Mouse (Mus musculus) cerebellum, adult 2 months (tissue): ENCODE measurements around the gene Asxl1. TPM values are rescaled to one million over a fixed set of nuclear protein-coding genes. Genes with fewer than 3 reads are reported as not detected.
A peak's percentile ranks its signal among the peaks of the same experiment; 100 is the strongest.

Experiments used
- DNase-seq, 2 experiments: peaks; one replicate each; pipeline ENCODE4 v3.0.0; 2021
- H3K27ac ChIP-seq: fragments of 200-500 bp; 2 replicates; pipeline ENCODE4 v1.5.1; 2012; ENCODE audit warnings: low read length, control low read depth, inconsistent platforms; ENCODE audit not compliant: insufficient read depth
- H3K27me3 ChIP-seq: fragments of 200-500 bp; 2 replicates; pipeline ENCODE4 v1.6.1; 2012; ENCODE audit warnings: inconsistent platforms, mild to moderate bottlenecking, low read length, moderate library complexity; ENCODE audit not compliant: control insufficient read depth, insufficient read depth
- H3K4me1 ChIP-seq: fragments of 200-500 bp; 2 replicates; pipeline ENCODE4 v1.6.1; 2011; ENCODE audit warnings: low read length; ENCODE audit not compliant: control insufficient read depth, insufficient read depth
- H3K4me3 ChIP-seq: fragments of 200-500 bp; replicated peaks from 2 replicates; pipeline ENCODE3; 2011; ENCODE audit warnings: mild to moderate bottlenecking, low read depth, low read length, control low read depth; ENCODE audit not compliant: insufficient read depth
- CTCF ChIP-seq: fragments of 200-500 bp; IDR thresholded peaks from 2 replicates; pipeline ENCODE4 v1.5.1; 2011; ENCODE audit warnings: low read depth, mild to moderate bottlenecking, control low read depth, low read length, moderate library complexity, borderline replicate concordance; ENCODE audit not compliant: insufficient read depth
- POLR2A ChIP-seq: fragments of 200-500 bp; IDR thresholded peaks from 2 replicates; pipeline ENCODE4 v1.6.1; 2011; ENCODE audit warnings: low read length, control low read depth, borderline replicate concordance; ENCODE audit not compliant: insufficient read depth
- WGBS: fragments of 180-500 bp; shearing (Covaris S2); methylation state at CpG from one replicate; pipeline ENCODE4 v1.1.7; 2018; 5-methylcytosine and 5-hydroxymethylcytosine counted together
- polyA plus RNA-seq: library from polyadenylated mRNA; depleted of rRNA; stranded (reverse); fragments of >200 nt; gene quantifications from 2 replicates; pipeline ENCODE4 v1.2.3, GENCODE M21; 2012

Gene Asxl1
- polyA plus RNA-seq, 1 experiment, result 21.8 TPM

- Histone ChIP-seq H3K4me3 (no peak overlapping the region), H3K27ac (no peak overlapping the region), H3K4me1 (no peaks in the 10 kb centered on the region), H3K27me3 (no peaks in the 10 kb centered on the region)
- 90% methylated on average over 3 of the region's 3 CpGs for whole genome bisulfite sequencing
- no peak for TF ChIP-seq POLR2A
- no peak for TF ChIP-seq CTCF
- DNase-seq, result no peak
Measured at GRCm38 (mm10) chr2:153404882-153405281, 59.3 kb downstream of the Asxl1 start.

GRCm38 (mm10) chr2:153406882-153407281 is 61.3 kb downstream of the Asxl1 start:
- no peak overlapping the region for H3K4me3 ChIP-seq
- TF ChIP-seq CTCF (no peak), POLR2A (no peak)
- DNase-seq, result no peak
- 38% methylated on average over 6 of the region's 6 CpGs for WGBS
- no peaks in the 10 kb centered on the region for H3K27me3 ChIP-seq
- no peak overlapping the region for H3K27ac ChIP-seq
- peaks cover 3% of the 10 kb centered on the region; the same call in 1 of the 2 replicates for H3K4me1 ChIP-seq

DNA sequence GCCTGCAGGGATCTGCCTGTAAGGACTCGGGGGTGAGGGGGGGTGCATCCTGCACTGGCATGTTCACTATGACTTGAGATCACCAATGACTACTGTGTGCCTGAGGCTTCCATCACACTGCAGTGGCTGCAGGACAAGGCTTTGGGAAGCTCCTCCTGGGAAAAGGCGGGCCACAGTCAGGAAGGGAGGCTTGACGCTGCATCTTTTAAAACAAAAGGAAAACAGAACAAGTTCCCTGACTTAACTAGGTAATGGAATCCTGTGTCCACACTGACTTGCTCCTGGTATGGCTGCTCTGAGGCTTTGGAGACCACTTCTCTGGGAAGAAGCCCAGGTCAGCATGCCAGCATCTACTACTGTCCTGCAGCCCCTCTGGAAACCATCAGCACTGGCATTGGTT is 63.3 kb downstream of the Asxl1 start:
- H3K27ac ChIP-seq, result no peak overlapping the region
- H3K4me3 ChIP-seq, result no peak overlapping the region
- H3K27me3 ChIP-seq, result no peaks in the 10 kb centered on the region
- H3K4me1 ChIP-seq, result peaks cover 3% of the 10 kb centered on the region; the same call in 1 of the 2 replicates
- WGBS, result 76% methylated on average over 3 of the region's 3 CpGs
- DNase-seq, result no peak
- TF ChIP-seq CTCF (no peak), POLR2A (no peak)

DNA sequence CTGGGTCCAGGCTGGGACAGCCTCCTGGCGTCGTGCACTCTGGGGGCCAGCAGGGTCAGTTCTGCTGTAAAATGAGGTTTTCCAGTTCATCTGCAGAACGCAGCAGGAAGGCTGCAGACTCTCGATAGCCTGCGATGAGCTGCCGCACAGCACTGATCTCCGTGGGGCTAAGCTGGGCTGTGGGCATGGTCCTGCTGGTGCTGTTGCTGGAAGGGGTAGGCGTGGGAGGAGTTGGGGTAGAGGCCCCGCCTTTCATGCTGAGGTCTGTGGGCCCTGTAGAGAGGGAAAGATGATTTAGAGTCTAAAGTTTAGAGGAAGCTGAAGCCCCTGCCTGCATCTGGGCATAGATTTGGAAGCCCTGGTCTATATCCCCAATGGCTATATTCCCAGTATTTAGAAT is 65.9 kb downstream of the Asxl1 start:
- no peak for TF ChIP-seq POLR2A
- TF ChIP-seq CTCF, result no peak
- Histone ChIP-seq H3K4me3 (no peak overlapping the region), H3K27ac (no peak overlapping the region), H3K4me1 (peaks cover 3% of the 10 kb centered on the region; the same call in 1 of the 2 replicates), H3K27me3 (no peaks in the 10 kb centered on the region)
- 35% methylated on average over 9 of the region's 9 CpGs for WGBS
- DNase-seq, result no peak

DNA sequence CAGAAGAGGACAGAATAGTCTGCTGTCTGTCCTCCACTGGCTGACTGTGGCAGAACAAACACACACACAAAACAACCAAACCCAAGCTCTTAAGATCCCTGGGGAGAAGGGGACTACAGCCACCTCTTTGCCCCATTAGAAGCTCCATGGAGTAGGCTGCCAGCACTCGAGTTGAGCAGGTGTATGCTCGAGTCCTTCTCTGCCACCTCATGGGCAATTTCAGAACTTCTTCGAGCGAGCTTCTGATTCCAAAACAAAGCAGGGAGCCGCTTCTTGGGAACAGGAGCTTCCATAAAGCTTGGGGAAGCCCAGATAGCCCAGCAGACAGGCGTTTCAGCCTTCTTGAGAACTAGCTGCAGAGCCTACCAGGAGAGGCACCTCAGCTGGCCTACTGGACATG is 66.9 kb downstream of the Asxl1 start:
- no peak for DNase-seq
- H3K27ac ChIP-seq, result no peak overlapping the region
- H3K27me3 ChIP-seq, result no peaks in the 10 kb centered on the region
- 56% methylated on average over 6 of the region's 6 CpGs for WGBS
- no peak overlapping the region for H3K4me3 ChIP-seq
- TF ChIP-seq CTCF, result no peak
- TF ChIP-seq POLR2A, result no peak
- peaks cover 3% of the 10 kb centered on the region; the same call in 1 of the 2 replicates for H3K4me1 ChIP-seq

GRCm38 (mm10) chr2:153414607-153415006 is 69.0 kb downstream of the Asxl1 start:
- H3K27ac ChIP-seq, result no peak overlapping the region
- no peak overlapping the region for H3K4me3 ChIP-seq
- TF ChIP-seq CTCF (peak; percentile 31; the same call in 1 of the 2 replicates), POLR2A (no peak)
- H3K27me3 ChIP-seq, result no peaks in the 10 kb centered on the region
- DNase-seq, result no peak
- peaks cover 8% of the 10 kb centered on the region for H3K4me1 ChIP-seq
- 30% methylated on average over 2 of the region's 2 CpGs for WGBS

DNA sequence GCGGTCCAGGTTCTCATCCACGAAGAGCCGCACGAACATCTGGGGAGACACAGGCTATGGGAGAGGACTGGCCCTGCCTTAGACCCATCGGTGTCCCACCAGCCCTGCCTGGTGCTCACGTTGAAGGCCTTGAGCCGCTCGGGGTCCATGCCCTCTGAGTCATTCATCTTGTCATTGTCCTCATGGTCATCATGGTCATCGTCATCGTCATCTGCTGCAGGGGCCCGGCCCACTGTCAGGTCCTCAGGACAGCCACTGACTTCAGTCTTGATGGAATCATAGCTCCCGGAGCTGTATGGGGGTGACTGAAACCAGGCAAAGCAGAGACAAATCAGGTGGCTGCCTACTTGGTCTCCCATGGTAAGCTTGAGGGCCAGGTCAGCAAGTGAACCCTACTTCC is 72.2 kb downstream of the Asxl1 start:
- Histone ChIP-seq H3K4me3 (no peak overlapping the region), H3K4me1 (peaks cover 5% of the 10 kb centered on the region), H3K27ac (no peak overlapping the region), H3K27me3 (no peaks in the 10 kb centered on the region)
- no peak for DNase-seq
- TF ChIP-seq POLR2A (no peak), CTCF (no peak)
- WGBS, result 97% methylated on average over 12 of the region's 12 CpGs

GRCm38 (mm10) chr2:153418381-153418780 is 72.8 kb downstream of the Asxl1 start:
- no peaks in the 10 kb centered on the region for H3K27me3 ChIP-seq
- 28% methylated on average over 1 of the region's 1 CpGs for WGBS

GRCm38 (mm10) chr2:153421233-153421632 is 75.6 kb downstream of the Asxl1 start:
- TF ChIP-seq CTCF (peak; percentile 19; the same call in 1 of the 2 replicates), POLR2A (no peak)
- Histone ChIP-seq H3K4me1 (peaks cover 13% of the 10 kb centered on the region), H3K27me3 (no peaks in the 10 kb centered on the region), H3K27ac (no peak overlapping the region), H3K4me3 (no peak overlapping the region)
- no peak for DNase-seq

More at GRCm38 (mm10) chr2:153418381-153418780, 72.8 kb downstream of the Asxl1 start:
- Histone ChIP-seq H3K27ac (no peak overlapping the region), H3K4me3 (no peak overlapping the region), H3K4me1 (peaks cover 5% of the 10 kb centered on the region)
- DNase-seq, result no peak
- no peak for TF ChIP-seq POLR2A
- no peak for TF ChIP-seq CTCF
